8 mouse cellular contexts compared by ENCODE assay signal in the genomic region with DNA sequence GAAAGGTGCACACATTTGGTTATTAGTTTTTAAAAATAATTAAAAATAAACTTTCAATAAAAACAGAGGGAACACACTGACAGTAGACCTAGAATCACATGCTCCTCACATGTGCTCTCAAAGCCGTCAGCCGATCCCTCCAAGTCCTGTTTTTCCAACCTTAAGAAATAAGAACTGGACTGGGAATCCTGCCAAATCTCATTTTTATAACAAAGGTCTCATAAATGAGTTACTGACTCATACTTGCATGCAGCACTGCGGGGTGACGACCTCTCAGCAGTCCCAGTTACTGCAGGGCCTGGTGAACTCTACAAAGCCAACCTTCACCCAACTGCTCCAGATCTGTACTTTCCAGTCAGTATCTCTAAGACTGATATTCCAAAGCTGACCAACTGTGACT. TPM values are rescaled to one million over a fixed set of nuclear protein-coding genes. Genes with fewer than 3 reads are reported as not detected.
DNase-seq lines count a peak whose midpoint lies in the region; ATAC-seq lines count a peak whose summit lies in the region.

No protein-coding gene starts in this region.

- no peak overlapping the region for H3K4me2 ChIP-seq in kidney, embryonic 15.5 days
- H3K4me2 ChIP-seq in stomach, embryonic 16.5 days (ENCODE audit: low read depth, low read length): no peak overlapping the region

- 0 out of 2 replicates have a peak, but pooled peaks cover 4% of the 10 kb centered on the region for H3K36me3 ChIP-seq in kidney, embryonic 15.5 days
- H3K36me3 ChIP-seq in stomach, embryonic 16.5 days (ENCODE audit: control insufficient read depth, insufficient read depth, low read length): no peaks in the 10 kb centered on the region

- H3K4me3 ChIP-seq in kidney, embryonic 15.5 days (replicated peaks): no peak overlapping the region
- no peak overlapping the region for H3K4me3 ChIP-seq in stomach, embryonic 16.5 days (replicated peaks; ENCODE audit: low read length)

- peak; percentile 13 to 29 for DNase-seq in cerebellum, postnatal 36 days
- no peak for DNase-seq in cerebellum, postnatal 14 days
- peak; percentile 54 for DNase-seq in ovary, adult 18-20 months (ENCODE audit: low spot score)
- DNase-seq in ovary, postnatal 10 days (ENCODE audit: low spot score): no peak
- no peak for DNase-seq in left cerebral cortex, postnatal 36 days (ENCODE audit: low spot score in 2 of 2)
- no peak for DNase-seq in frontal cortex, postnatal 14 days (ENCODE audit: low spot score in 2 of 2)

- H3K9ac ChIP-seq in kidney, embryonic 15.5 days: no peak overlapping the region
- no peak overlapping the region for H3K9ac ChIP-seq in stomach, embryonic 16.5 days (ENCODE audit: low read length)

- no peaks in the 10 kb centered on the region for H3K9me3 ChIP-seq in kidney, embryonic 15.5 days (replicated peaks)
- H3K9me3 ChIP-seq in stomach, embryonic 16.5 days (replicated peaks; ENCODE audit: control insufficient read depth, low read length): no peaks in the 10 kb centered on the region

- intact Hi-C loops in left cerebral cortex, postnatal 36 days (cut with DNase I): no loop called here

- no peaks in the 10 kb centered on the region for H3K27me3 ChIP-seq in kidney, embryonic 15.5 days
- no peaks in the 10 kb centered on the region for H3K27me3 ChIP-seq in stomach, embryonic 16.5 days (ENCODE audit: control insufficient read depth, insufficient read depth, low read length)

- peak; percentile 57; the same call in 1 of the 2 replicates for ATAC-seq in kidney, embryonic 15.5 days (replicated peaks; ENCODE audit: low FRiP score)
- peak; percentile 81; the same call in 1 of the 2 replicates for ATAC-seq in stomach, embryonic 16.5 days (ENCODE audit: insufficient read depth, low FRiP score)

- H3K4me1 ChIP-seq in kidney, embryonic 15.5 days: peaks cover 31% of the 10 kb centered on the region
- H3K4me1 ChIP-seq in stomach, embryonic 16.5 days (ENCODE audit: control insufficient read depth, insufficient read depth, low read length): peaks cover 26% of the 10 kb centered on the region

- 48% methylated on average over 4 of the region's 4 CpGs for WGBS in kidney, embryonic 15.5 days
- 18% methylated on average over 4 of the region's 4 CpGs for WGBS in stomach, embryonic 16.5 days

- peak overlapping the region; percentile 68 for H3K27ac ChIP-seq in kidney, embryonic 15.5 days
- H3K27ac ChIP-seq in stomach, embryonic 16.5 days (ENCODE audit: low read length): peak overlapping the region; percentile 28

RNA-seq across cellular contexts. Expression of a gene that starts 58.5 kb away (rescaled TPM):
- polyA plus RNA-seq in kidney, embryonic 15.5 days (2015; fragmentation: Nextera tagmentation; extraction: Ambion mirVana): 114 and 119 TPM in 2 replicates
- polyA plus RNA-seq in stomach, embryonic 16.5 days (2015; fragmentation: Nextera tagmentation; extraction: Ambion mirVana): 106 and 110 TPM in 2 replicates
- 100 to 1,000 TPM; 587 to 631 TPM for total RNA-seq in left cerebral cortex, postnatal 36 days (2021)

Comparison
In these comparisons a context has a peak if more than half of its experiments do, and no peak if none do; other contexts are left out.
1. DNase-seq: peak in cerebellum, postnatal 36 days (2 of 2) and ovary, adult 18-20 months (single experiment); none in cerebellum, postnatal 14 days (0 of 2), ovary, postnatal 10 days (single experiment), left cerebral cortex, postnatal 36 days (0 of 2) and frontal cortex, postnatal 14 days (0 of 2).